Comparison of ENCODE assay signal across 20 mouse cellular contexts in genomic region chr12:99454394-99454793, GRCm38 (mm10).
DNase-seq lines count a peak whose midpoint lies in the region; ATAC-seq lines count a peak whose summit lies in the region.
"Had no signal": no experiment of that assay in that cellular context is flagged by ENCODE, and none has a peak within 500 bp of the region (broad histone marks: within the 10 kb centered on the region; RNA-seq: fewer than 3 reads in every experiment).

No protein-coding gene starts in this region.

- no peak overlapping the region for H3K4me2 ChIP-seq in embryonic facial prominence, embryonic 14.5 days (ENCODE audit: low read depth, low read length)
- H3K4me2 ChIP-seq in limb, embryonic 13.5 days (replicated peaks), result peak overlapping the region; percentile 17; the same call in 1 of the 2 replicates
- H3K4me2 ChIP-seq in limb, embryonic 15.5 days, result no peak overlapping the region
- H3K4me2 ChIP-seq: forebrain, embryonic 15.5 days; hindbrain, embryonic 15.5 days; intestine, embryonic 15.5 days; liver, embryonic 13.5 days; midbrain, embryonic 13.5 days had no signal

- peak; percentile 35 for DNase-seq in embryonic facial prominence, embryonic 14.5 days (ENCODE audit: low spot score)
- DNase-seq in embryonic facial prominence, embryonic 10.5 days (ENCODE audit: low spot score), result no peak
- DNase-seq in limb, embryonic 10.5 days (ENCODE audit: low spot score), result no peak
- peak; percentile 57 for DNase-seq in gastrocnemius, adult 18-20 months (ENCODE audit: low spot score)
- no peak for DNase-seq in urinary bladder, postnatal 4 days (ENCODE audit: low spot score in 2 of 2)
- no peak for DNase-seq in urinary bladder, postnatal 10 days (ENCODE audit: low spot score)
- DNase-seq: adrenal gland, postnatal 14 days; cerebellum, adult 9-10 months; kidney, adult 9 months; liver, embryonic 13.5 days; lung, adult 2 months; thymus, postnatal 14 days had no signal

- 0 out of 2 replicates have a peak, but pooled peaks have one; percentile 12 for ATAC-seq in embryonic facial prominence, embryonic 14.5 days (ENCODE audit: low read depth)
- no peak; the same call in 1 of the 2 replicates for ATAC-seq in limb, embryonic 13.5 days (ENCODE audit: low FRiP score, low read depth)
- peak; percentile 48; the same call in 1 of the 2 replicates for ATAC-seq in limb, embryonic 15.5 days (ENCODE audit: insufficient number of reproducible peaks, low FRiP score, low TSS enrichment, low read depth)
- ATAC-seq: forebrain, embryonic 15.5 days; intestine, embryonic 15.5 days; midbrain, embryonic 13.5 days had no signal

- no peak overlapping the region for H3K9ac ChIP-seq in embryonic facial prominence, embryonic 14.5 days (ENCODE audit: low read depth, low read length)
- no peak overlapping the region for H3K9ac ChIP-seq in limb, embryonic 13.5 days
- H3K9ac ChIP-seq in limb, embryonic 15.5 days, result no peak overlapping the region
- H3K9ac ChIP-seq: forebrain, embryonic 15.5 days; hindbrain, embryonic 15.5 days; intestine, embryonic 15.5 days; liver, embryonic 13.5 days; midbrain, embryonic 13.5 days had no signal

- H3K27ac ChIP-seq in embryonic facial prominence, embryonic 14.5 days (replicated peaks; ENCODE audit: low read depth, low read length), result no peak overlapping the region
- H3K27ac ChIP-seq in embryonic facial prominence, embryonic 10.5 days (replicated peaks), result no peak overlapping the region
- no peak overlapping the region for H3K27ac ChIP-seq in limb, embryonic 13.5 days
- H3K27ac ChIP-seq in limb, embryonic 10.5 days, result no peak overlapping the region
- peak overlapping the region; percentile 52 for H3K27ac ChIP-seq in limb, embryonic 15.5 days
- H3K27ac ChIP-seq: forebrain, embryonic 15.5 days; hindbrain, embryonic 15.5 days; intestine, embryonic 15.5 days; layer of hippocampus, adult 2 months; liver, embryonic 13.5 days; midbrain, embryonic 13.5 days; stomach, postnatal 0 days had no signal

- H3K27me3 ChIP-seq in embryonic facial prominence, embryonic 14.5 days (replicated peaks; ENCODE audit: control insufficient read depth, insufficient read depth, low read length), result no peaks in the 10 kb centered on the region
- H3K27me3 ChIP-seq in embryonic facial prominence, embryonic 10.5 days (replicated peaks; ENCODE audit: low read depth, poor library complexity, severe bottlenecking), result no peaks in the 10 kb centered on the region
- H3K27me3 ChIP-seq in limb, embryonic 13.5 days, result no peaks in the 10 kb centered on the region
- no peaks in the 10 kb centered on the region for H3K27me3 ChIP-seq in limb, embryonic 10.5 days (ENCODE audit: low read depth, poor library complexity, severe bottlenecking)
- no peaks in the 10 kb centered on the region for H3K27me3 ChIP-seq in limb, embryonic 15.5 days
- H3K27me3 ChIP-seq: forebrain, embryonic 15.5 days; hindbrain, embryonic 15.5 days; intestine, embryonic 15.5 days; liver, embryonic 13.5 days; midbrain, embryonic 13.5 days had no signal

- no peak overlapping the region for H3K4me3 ChIP-seq in embryonic facial prominence, embryonic 14.5 days (ENCODE audit: low read depth, low read length)
- H3K4me3 ChIP-seq in embryonic facial prominence, embryonic 10.5 days, result no peak overlapping the region
- no peak overlapping the region for H3K4me3 ChIP-seq in limb, embryonic 13.5 days
- no peak overlapping the region for H3K4me3 ChIP-seq in limb, embryonic 10.5 days
- no peak overlapping the region for H3K4me3 ChIP-seq in limb, embryonic 15.5 days
- H3K4me3 ChIP-seq: forebrain, embryonic 15.5 days; hindbrain, embryonic 15.5 days; intestine, embryonic 15.5 days; layer of hippocampus, adult 2 months; liver, embryonic 13.5 days; midbrain, embryonic 13.5 days had no signal

- 46% methylated on average over 8 of the region's 9 CpGs for WGBS in embryonic facial prominence, embryonic 14.5 days
- WGBS in embryonic facial prominence, embryonic 10.5 days, result 74% methylated on average over 9 of the region's 9 CpGs
- WGBS in limb, embryonic 13.5 days, result 46% methylated on average over 9 of the region's 9 CpGs
- WGBS in limb, embryonic 10.5 days, result 60% methylated on average over 9 of the region's 9 CpGs
- WGBS in limb, embryonic 15.5 days, result 37% methylated on average over 9 of the region's 9 CpGs

- no peaks in the 10 kb centered on the region; the same call in 1 of the 2 replicates for H3K4me1 ChIP-seq in embryonic facial prominence, embryonic 14.5 days (ENCODE audit: control insufficient read depth, insufficient read depth, low read length)
- H3K4me1 ChIP-seq in embryonic facial prominence, embryonic 10.5 days, result peaks cover 7% of the 10 kb centered on the region; the same call in 1 of the 2 replicates
- H3K4me1 ChIP-seq in limb, embryonic 13.5 days, result peaks cover 37% of the 10 kb centered on the region
- H3K4me1 ChIP-seq in limb, embryonic 10.5 days, result peaks cover 27% of the 10 kb centered on the region
- peaks cover 5% of the 10 kb centered on the region; the same call in 1 of the 2 replicates for H3K4me1 ChIP-seq in limb, embryonic 15.5 days

- H3K9me3 ChIP-seq in embryonic facial prominence, embryonic 14.5 days (ENCODE audit: control insufficient read depth, low read length), result no peaks in the 10 kb centered on the region
- H3K9me3 ChIP-seq in embryonic facial prominence, embryonic 10.5 days, result no peaks in the 10 kb centered on the region
- no peaks in the 10 kb centered on the region for H3K9me3 ChIP-seq in limb, embryonic 13.5 days
- no peaks in the 10 kb centered on the region for H3K9me3 ChIP-seq in limb, embryonic 10.5 days (replicated peaks)
- no peaks in the 10 kb centered on the region for H3K9me3 ChIP-seq in limb, embryonic 15.5 days
- H3K9me3 ChIP-seq: forebrain, embryonic 15.5 days; hindbrain, embryonic 15.5 days; intestine, embryonic 15.5 days; liver, embryonic 13.5 days; midbrain, embryonic 13.5 days had no signal

- no peaks in the 10 kb centered on the region for H3K36me3 ChIP-seq in embryonic facial prominence, embryonic 14.5 days (ENCODE audit: control insufficient read depth, insufficient read depth, low read length)
- no peaks in the 10 kb centered on the region for H3K36me3 ChIP-seq in embryonic facial prominence, embryonic 10.5 days (replicated peaks)
- H3K36me3 ChIP-seq in limb, embryonic 13.5 days, result peaks cover under 1% of the 10 kb centered on the region; the same call in 1 of the 2 replicates
- no peaks in the 10 kb centered on the region for H3K36me3 ChIP-seq in limb, embryonic 10.5 days
- H3K36me3 ChIP-seq in limb, embryonic 15.5 days, result no peaks in the 10 kb centered on the region
- H3K36me3 ChIP-seq: forebrain, embryonic 15.5 days; hindbrain, embryonic 15.5 days; intestine, embryonic 15.5 days; liver, embryonic 13.5 days; midbrain, embryonic 13.5 days had no signal

Comparison
In these comparisons a context has a peak if more than half of its experiments do, and no peak if none do; other contexts are left out.
1. DNase-seq: peak in embryonic facial prominence, embryonic 14.5 days (single experiment) and gastrocnemius, adult 18-20 months (single experiment); none in embryonic facial prominence, embryonic 10.5 days (single experiment), limb, embryonic 10.5 days (single experiment), urinary bladder, postnatal 4 days (0 of 2) and urinary bladder, postnatal 10 days (single experiment).